In genomic region chr5:110222757-110223156, GRCm38 (mm10) we compare ENCODE assay signal across 21 mouse cellular contexts. TPM values are rescaled to one million over a fixed set of nuclear protein-coding genes. Genes with fewer than 3 reads are reported as not detected.
A peak's percentile ranks its signal among the peaks of the same experiment; 100 is the strongest.
DNase-seq lines count a peak whose midpoint lies in the region; ATAC-seq and TF ChIP-seq lines count a peak whose summit lies in the region.
"Had no signal": no experiment of that assay in that cellular context is flagged by ENCODE, and none has a peak within 500 bp of the region (broad histone marks: within the 10 kb centered on the region; RNA-seq: fewer than 3 reads in every experiment).

No protein-coding gene starts in this region.

- no peak for TF ChIP-seq CTCF in cerebellum, adult 2 months (IDR thresholded peaks at IDR 0.05; ENCODE audit: borderline replicate concordance, insufficient read depth, low read depth, low read length)
- no peak for TF ChIP-seq CTCF in forebrain, postnatal 0 days (IDR thresholded peaks at IDR 0.05; ENCODE audit: low read depth)

- peak; percentile 54 for DNase-seq in MN1 (ENCODE audit: low spot score)
- peak; percentile 93 for DNase-seq in brain, adult 2 months (ENCODE audit: low read depth, low spot score)
- peak; percentile 82 to 88 for DNase-seq in cerebellum, adult 2 months
- DNase-seq in cerebellum, postnatal 10 days = peak; percentile 11 to 14
- DNase-seq in urinary bladder, adult 2 months (ENCODE audit: low spot score) = no peak
- DNase-seq in forebrain, postnatal 0 days = no peak
- DNase-seq: adrenal gland, adult 8-10 months; adrenal gland, postnatal 36 days; gastrocnemius, postnatal 10 days; heart, adult 2 months; kidney, adult 2 months had no signal

- peaks cover 43% of the 10 kb centered on the region for H3K36me3 ChIP-seq in intestine, embryonic 15.5 days
- H3K36me3 ChIP-seq in forebrain, postnatal 0 days (ENCODE audit: insufficient read depth) = peaks cover 66% of the 10 kb centered on the region

- peak; percentile 48; the same call in 1 of the 2 replicates for TF ChIP-seq POLR2A in cerebellum, adult 2 months (IDR thresholded peaks at IDR 0.05; ENCODE audit: borderline replicate concordance, insufficient read depth, low read length)

- H3K4me2 ChIP-seq in intestine, embryonic 15.5 days (replicated peaks) = no peak overlapping the region
- no peak overlapping the region for H3K4me2 ChIP-seq in forebrain, postnatal 0 days (ENCODE audit: low read depth)
- H3K4me2 ChIP-seq: embryonic facial prominence, embryonic 15.5 days; heart, embryonic 12.5 days; hindbrain, embryonic 14.5 days had no signal

- no peak overlapping the region for H3K9ac ChIP-seq in intestine, embryonic 15.5 days
- H3K9ac ChIP-seq in forebrain, postnatal 0 days = no peak overlapping the region
- H3K9ac ChIP-seq: embryonic facial prominence, embryonic 15.5 days; heart, embryonic 12.5 days; hindbrain, embryonic 14.5 days had no signal

- H3K4me3 ChIP-seq in cerebellum, adult 2 months (replicated peaks; ENCODE audit: insufficient read depth, low read depth, low read length) = no peak overlapping the region
- no peak overlapping the region for H3K4me3 ChIP-seq in intestine, embryonic 15.5 days (replicated peaks)
- no peak overlapping the region for H3K4me3 ChIP-seq in forebrain, postnatal 0 days (ENCODE audit: low read depth, low read length)
- H3K4me3 ChIP-seq: embryonic facial prominence, embryonic 15.5 days; erythroblast, embryonic 14.5 days; forebrain, embryonic 10.5 days; heart, adult 2 months; heart, embryonic 12.5 days; hindbrain, embryonic 10.5 days had no signal

- H3K27me3 ChIP-seq in cerebellum, adult 2 months (ENCODE audit: control insufficient read depth, insufficient read depth, low read length) = no peaks in the 10 kb centered on the region
- no peaks in the 10 kb centered on the region for H3K27me3 ChIP-seq in intestine, embryonic 15.5 days (replicated peaks)
- no peaks in the 10 kb centered on the region for H3K27me3 ChIP-seq in forebrain, postnatal 0 days (ENCODE audit: insufficient read depth, low read length)
- H3K27me3 ChIP-seq: embryonic facial prominence, embryonic 15.5 days; heart, embryonic 12.5 days had no signal

- H3K9me3 ChIP-seq in intestine, embryonic 15.5 days = no peaks in the 10 kb centered on the region
- no peaks in the 10 kb centered on the region for H3K9me3 ChIP-seq in forebrain, postnatal 0 days (ENCODE audit: low read length)
- H3K9me3 ChIP-seq: embryonic facial prominence, embryonic 15.5 days; forebrain, embryonic 10.5 days; heart, embryonic 12.5 days; hindbrain, embryonic 10.5 days had no signal

- H3K4me1 ChIP-seq in cerebellum, adult 2 months (ENCODE audit: control insufficient read depth, insufficient read depth, low read length) = peaks cover 6% of the 10 kb centered on the region; the same call in 1 of the 2 replicates
- H3K4me1 ChIP-seq in intestine, embryonic 15.5 days (replicated peaks) = no peaks in the 10 kb centered on the region
- no peaks in the 10 kb centered on the region for H3K4me1 ChIP-seq in forebrain, postnatal 0 days (ENCODE audit: insufficient read depth)
- H3K4me1 ChIP-seq: embryonic facial prominence, embryonic 15.5 days; forebrain, embryonic 10.5 days; heart, embryonic 12.5 days; hindbrain, embryonic 10.5 days had no signal

- ATAC-seq in megakaryocyte progenitor cell, adult 5-6 weeks (replicated peaks; ENCODE audit: poor library complexity) = no peak
- no peak for ATAC-seq in intestine, embryonic 15.5 days
- ATAC-seq in forebrain, postnatal 0 days = no peak
- ATAC-seq: forebrain, embryonic 14.5 days; intestine, embryonic 16.5 days had no signal

- 30% methylated on average over 6 of the region's 6 CpGs for WGBS in cerebellum, adult 2 months
- 81% methylated on average over 6 of the region's 6 CpGs for WGBS in intestine, embryonic 15.5 days
- WGBS in forebrain, postnatal 0 days = 87% methylated on average over 6 of the region's 6 CpGs

- H3K27ac ChIP-seq in cerebellum, adult 2 months (ENCODE audit: insufficient read depth, low read length) = peak overlapping the region; percentile 64; the same call in 1 of the 2 replicates
- H3K27ac ChIP-seq in intestine, embryonic 15.5 days = no peak overlapping the region
- no peak overlapping the region for H3K27ac ChIP-seq in forebrain, postnatal 0 days (ENCODE audit: low read depth, low read length)
- H3K27ac ChIP-seq: embryonic facial prominence, embryonic 15.5 days; forebrain, embryonic 10.5 days; heart, adult 2 months; hindbrain, embryonic 10.5 days; hindbrain, embryonic 14.5 days had no signal

RNA-seq across cellular contexts. Expression of gene Ankle2, which starts 8.0 kb away (rescaled TPM):
- 22.8 and 23.5 TPM in 2 replicates for polyA plus RNA-seq in cerebellum, adult 2 months (2012; rRNA removed)
- 40.9 and 44.1 TPM in 2 replicates for total RNA-seq in megakaryocyte progenitor cell, adult 5-6 weeks (2015)
- 52.5 and 52.6 TPM in 2 replicates for total RNA-seq in megakaryocyte progenitor cell, adult 5-6 weeks (2017)
- 24.6 and 30.4 TPM in 2 replicates for polyA plus RNA-seq in urinary bladder, adult 2 months (2012; rRNA removed)
- polyA plus RNA-seq in intestine, embryonic 15.5 days (2015; fragmentation: Nextera tagmentation; extraction: Ambion mirVana) = 21.3 and 24.7 TPM in 2 replicates
- 31.0 and 40.2 TPM in 2 replicates for total RNA-seq in forebrain, postnatal 0 days (2014; rRNA removed)
- 11.6 and 17.8 TPM in 2 replicates for polyA plus RNA-seq in forebrain, postnatal 0 days (2015; fragmentation: Nextera tagmentation; extraction: Ambion mirVana)

RNA-seq across cellular contexts. Expression of gene Golga3, which starts 46.3 kb away (rescaled TPM):
- 21.7 and 22.5 TPM in 2 replicates for polyA plus RNA-seq in cerebellum, adult 2 months (2012; rRNA removed)
- total RNA-seq in megakaryocyte progenitor cell, adult 5-6 weeks (2015) = 11.9 and 13.7 TPM in 2 replicates
- 21.4 and 22.6 TPM in 2 replicates for total RNA-seq in megakaryocyte progenitor cell, adult 5-6 weeks (2017)
- 16.8 and 19.3 TPM in 2 replicates for polyA plus RNA-seq in urinary bladder, adult 2 months (2012; rRNA removed)
- polyA plus RNA-seq in intestine, embryonic 15.5 days (2015; fragmentation: Nextera tagmentation; extraction: Ambion mirVana) = 16.1 and 17.1 TPM in 2 replicates
- 17.8 and 25.1 TPM in 2 replicates for total RNA-seq in forebrain, postnatal 0 days (2014; rRNA removed)
- 12.7 and 15.9 TPM in 2 replicates for polyA plus RNA-seq in forebrain, postnatal 0 days (2015; fragmentation: Nextera tagmentation; extraction: Ambion mirVana)

RNA-seq across cellular contexts. Expression of gene Pgam5, which starts 47.0 kb away (rescaled TPM):
- 39.7 and 41.6 TPM in 2 replicates for polyA plus RNA-seq in cerebellum, adult 2 months (2012; rRNA removed)
- 42.9 and 47.8 TPM in 2 replicates for total RNA-seq in megakaryocyte progenitor cell, adult 5-6 weeks (2015)
- total RNA-seq in megakaryocyte progenitor cell, adult 5-6 weeks (2017) = 32.7 and 35.3 TPM in 2 replicates
- polyA plus RNA-seq in urinary bladder, adult 2 months (2012; rRNA removed) = 19.1 and 21.5 TPM in 2 replicates
- polyA plus RNA-seq in intestine, embryonic 15.5 days (2015; fragmentation: Nextera tagmentation; extraction: Ambion mirVana) = 58.4 and 59.7 TPM in 2 replicates
- total RNA-seq in forebrain, postnatal 0 days (2014; rRNA removed) = 154 and 169 TPM in 2 replicates
- 117 and 120 TPM in 2 replicates for polyA plus RNA-seq in forebrain, postnatal 0 days (2015; fragmentation: Nextera tagmentation; extraction: Ambion mirVana)

Comparison
In these comparisons a context has a peak if more than half of its experiments do, and no peak if none do; other contexts are left out.
1. DNase-seq: peak in MN1 (single experiment), brain, adult 2 months (single experiment), cerebellum, adult 2 months (2 of 2) and cerebellum, postnatal 10 days (2 of 2); none in urinary bladder, adult 2 months (single experiment) and forebrain, postnatal 0 days (single experiment).